Mouse (Mus musculus) CH12.LX (cell line): ENCODE results near the gene Psmd2. TPM values are rescaled to one million over a fixed set of nuclear protein-coding genes. Genes with fewer than 3 reads are reported as not detected.

Experiments
- DNase-seq: peaks from one replicate; pipeline ENCODE4 v3.0.0-alpha.2; 2013; ENCODE audit errors: extremely low read depth
- H3K27ac ChIP-seq: 2 replicates; pipeline ENCODE4 v1.5.1; 2012; ENCODE audit warnings: low read depth, mild to moderate bottlenecking, control low read depth, moderate library complexity; ENCODE audit not compliant: insufficient read depth
- H3K27me3 ChIP-seq: replicated peaks from 2 replicates; pipeline ENCODE3; 2012; ENCODE audit warnings: inconsistent platforms
- H3K36me3 ChIP-seq, 2 experiments: replicated peaks in 1 of 2; 2 replicates each; pipeline versions ENCODE3 to v1.6.1; 2012; ENCODE audit warnings: inconsistent platforms in 1 of 2, low read length in 1 of 2, mild to moderate bottlenecking in 1 of 2, mixed read lengths in 1 of 2, moderate library complexity in 1 of 2; ENCODE audit not compliant: control insufficient read depth in 1 of 2, insufficient read depth in 1 of 2
- H3K4me1 ChIP-seq, 2 experiments: 2 replicates each; pipeline ENCODE4 v1.6.1; 2012; ENCODE audit warnings: inconsistent platforms in 1 of 2, moderate library complexity in 1 of 2; ENCODE audit not compliant: insufficient read depth in 2 of 2, control insufficient read depth in 1 of 2
- H3K4me2 ChIP-seq: 2 replicates; pipeline ENCODE4 v1.6.1; 2012; ENCODE audit warnings: low read depth, mild to moderate bottlenecking, control low read depth; ENCODE audit not compliant: poor library complexity, insufficient read depth, severe bottlenecking
- H3K4me3 ChIP-seq, 3 experiments: fragments of 150-350 bp in 1 of 3; sonication (generic) in 1 of 3; replicated peaks in 1 of 3; 2 replicates each; pipeline versions ENCODE3 to v1.5.1; 2011 to 2012; ENCODE audit warnings: low read depth in 2 of 3, low read length in 2 of 3, mild to moderate bottlenecking in 2 of 3, moderate library complexity in 2 of 3, control low read depth in 1 of 3, improper control_type of control experiment in 1 of 3, inconsistent platforms in 1 of 3, mixed read lengths in 1 of 3; ENCODE audit not compliant: poor library complexity in 1 of 3
- H3K79me2 ChIP-seq: replicated peaks from 2 replicates; pipeline ENCODE4 v1.6.1; 2012; ENCODE audit warnings: mild to moderate bottlenecking, moderate library complexity; ENCODE audit not compliant: control insufficient read depth, poor library complexity, insufficient read depth, severe bottlenecking; ENCODE audit errors: extremely low read depth
- H3K9ac ChIP-seq: 2 replicates; pipeline ENCODE4 v1.6.1; 2012; ENCODE audit warnings: low read depth, mild to moderate bottlenecking, control low read depth, moderate library complexity; ENCODE audit not compliant: insufficient read depth
- H3K9me3 ChIP-seq: replicated peaks from 2 replicates; pipeline ENCODE3; 2012; ENCODE audit warnings: low read length, inconsistent platforms, mixed read lengths
- BHLHE40 ChIP-seq: IDR thresholded peaks from 2 replicates; pipeline ENCODE4 v1.6.1; 2011; ENCODE audit warnings: mild to moderate bottlenecking, low read depth, low read length, improper control_type of control experiment
- CHD1 ChIP-seq: IDR thresholded peaks from 2 replicates; pipeline ENCODE4 v1.6.1; 2012; ENCODE audit warnings: low read depth, low read length, improper control_type of control experiment, inconsistent platforms
- CHD2 ChIP-seq: IDR thresholded peaks from 2 replicates; pipeline ENCODE4 v1.6.1; 2011; ENCODE audit warnings: low read length, improper control_type of control experiment
- CTCF ChIP-seq, 2 experiments: IDR thresholded peaks in 1 of 2; conservative IDR thresholded peaks in 1 of 2; 2 replicates each; pipeline ENCODE4 v1.5.1; 2011 to 2012; ENCODE audit warnings: low read depth in 2 of 2, low read length in 2 of 2, improper control_type of control experiment in 1 of 2, inconsistent platforms in 1 of 2, mild to moderate bottlenecking in 1 of 2, moderate library complexity in 1 of 2
- E2F4 ChIP-seq: IDR thresholded peaks from 2 replicates; pipeline ENCODE4 v1.6.1; 2011; ENCODE audit warnings: low read depth, low read length, improper control_type of control experiment; ENCODE audit not compliant: insufficient replicate concordance
- ELF1 ChIP-seq: IDR thresholded peaks from 2 replicates; pipeline ENCODE4 v1.6.1; 2014; ENCODE audit warnings: low read depth, mild to moderate bottlenecking, inconsistent platforms, low read length, improper control_type of control experiment
- EP300 ChIP-seq: IDR thresholded peaks from 2 replicates; pipeline ENCODE4 v1.6.1; 2011; ENCODE audit warnings: low read length, improper control_type of control experiment
- ETS1 ChIP-seq: conservative IDR thresholded peaks from 2 replicates; pipeline ENCODE4 v1.6.1; 2012; ENCODE audit warnings: low read depth, mild to moderate bottlenecking, inconsistent platforms, low read length, improper control_type of control experiment, moderate library complexity
- GABPA ChIP-seq: IDR thresholded peaks from 2 replicates; pipeline ENCODE4 v1.6.1; 2012; ENCODE audit warnings: low read depth, low read length, improper control_type of control experiment, inconsistent platforms; ENCODE audit not compliant: insufficient replicate concordance
- HCFC1 ChIP-seq: IDR thresholded peaks from 2 replicates; pipeline ENCODE4 v1.6.1; 2012; ENCODE audit warnings: low read depth, mild to moderate bottlenecking, inconsistent platforms, low read length, improper control_type of control experiment
- IRF4 ChIP-seq: IDR thresholded peaks from 2 replicates; pipeline ENCODE4 v1.6.1; 2014; ENCODE audit warnings: low read depth, mild to moderate bottlenecking, inconsistent platforms, low read length, improper control_type of control experiment
- JUN ChIP-seq: IDR thresholded peaks from 2 replicates; pipeline ENCODE4 v1.6.1; 2011; ENCODE audit warnings: low read depth, mild to moderate bottlenecking, low read length, improper control_type of control experiment, moderate library complexity; ENCODE audit not compliant: insufficient read depth
- JUND ChIP-seq: conservative IDR thresholded peaks from 2 replicates; pipeline ENCODE4 v1.6.1; 2011; ENCODE audit warnings: low read depth, low read length, improper control_type of control experiment
- KAT2A ChIP-seq: IDR thresholded peaks from 2 replicates; pipeline ENCODE4 v1.6.1; 2012; ENCODE audit warnings: low read length, improper control_type of control experiment, inconsistent platforms; ENCODE audit not compliant: insufficient replicate concordance
- MAFK ChIP-seq: IDR thresholded peaks from 2 replicates; pipeline ENCODE4 v1.6.1; 2011; ENCODE audit warnings: low read length, improper control_type of control experiment; ENCODE audit not compliant: insufficient replicate concordance
- MAX ChIP-seq: IDR thresholded peaks from 2 replicates; pipeline ENCODE4 v1.6.1; 2011; ENCODE audit warnings: low read length, improper control_type of control experiment
- MAZ ChIP-seq: IDR thresholded peaks from 2 replicates; pipeline ENCODE4 v1.6.1; 2012; ENCODE audit warnings: low read depth, mild to moderate bottlenecking, inconsistent platforms, low read length, improper control_type of control experiment, moderate library complexity
- MEF2A ChIP-seq: IDR thresholded peaks from 2 replicates; pipeline ENCODE4 v1.6.1; 2014; ENCODE audit warnings: low read depth, mild to moderate bottlenecking, inconsistent platforms, low read length, improper control_type of control experiment, borderline replicate concordance
- MXI1 ChIP-seq: IDR thresholded peaks from 2 replicates; pipeline ENCODE4 v1.6.1; 2011; ENCODE audit warnings: mild to moderate bottlenecking, low read depth, low read length, improper control_type of control experiment
- MYC ChIP-seq: IDR thresholded peaks from 2 replicates; pipeline ENCODE4 v1.6.1; 2011; ENCODE audit warnings: low read depth, mild to moderate bottlenecking, improper control_type of control experiment, low read length
- NELFE ChIP-seq: IDR thresholded peaks from 2 replicates; pipeline ENCODE4 v1.6.1; 2011; ENCODE audit warnings: low read depth, low read length, improper control_type of control experiment
- NRF1 ChIP-seq: IDR thresholded peaks from 2 replicates; pipeline ENCODE4 v1.6.1; 2014; ENCODE audit warnings: low read depth, mild to moderate bottlenecking, inconsistent platforms, low read length, improper control_type of control experiment, moderate library complexity
- PAX5 ChIP-seq: IDR thresholded peaks from 2 replicates; pipeline ENCODE4 v1.6.1; 2012; ENCODE audit warnings: low read length, inconsistent platforms, mixed read lengths
- POLR2A ChIP-seq: IDR thresholded peaks from 2 replicates; pipeline ENCODE4 v1.6.1; 2011; ENCODE audit warnings: low read depth, mild to moderate bottlenecking, improper control_type of control experiment, low read length
- POLR2AphosphoS2 ChIP-seq: IDR thresholded peaks from 2 replicates; pipeline ENCODE4 v1.6.1; 2011; ENCODE audit warnings: low read depth, low read length, improper control_type of control experiment
- RAD21 ChIP-seq: IDR thresholded peaks from 2 replicates; pipeline ENCODE4 v1.6.1; 2011; ENCODE audit warnings: low read depth, mild to moderate bottlenecking, low read length, improper control_type of control experiment, moderate library complexity
- RCOR1 ChIP-seq: conservative IDR thresholded peaks from 2 replicates; pipeline ENCODE4 v1.6.1; 2012; ENCODE audit warnings: low read depth, mild to moderate bottlenecking, inconsistent platforms, low read length, improper control_type of control experiment
- SIN3A ChIP-seq: IDR thresholded peaks from 2 replicates; pipeline ENCODE4 v1.6.1; 2012; ENCODE audit warnings: low read length, improper control_type of control experiment, inconsistent platforms
- SMC3 ChIP-seq: IDR thresholded peaks from 2 replicates; pipeline ENCODE4 v1.6.1; 2011; ENCODE audit warnings: low read depth, low read length, improper control_type of control experiment
- TBP ChIP-seq: conservative IDR thresholded peaks from 2 replicates; pipeline ENCODE4 v1.6.1; 2011; ENCODE audit warnings: low read depth, low read length, improper control_type of control experiment
- TCF12 ChIP-seq: IDR thresholded peaks from 2 replicates; pipeline ENCODE4 v1.6.1; 2014; ENCODE audit warnings: low read depth, mild to moderate bottlenecking, inconsistent platforms, low read length, improper control_type of control experiment
- UBTF ChIP-seq: IDR thresholded peaks from 2 replicates; pipeline ENCODE4 v1.6.1; 2012; ENCODE audit warnings: low read depth, mild to moderate bottlenecking, inconsistent platforms, low read length, improper control_type of control experiment, moderate library complexity
- USF1 ChIP-seq: IDR thresholded peaks from 2 replicates; pipeline ENCODE4 v1.6.1; 2014; ENCODE audit warnings: low read depth, mild to moderate bottlenecking, inconsistent platforms, low read length, improper control_type of control experiment
- USF2 ChIP-seq: conservative IDR thresholded peaks from 2 replicates; pipeline ENCODE4 v1.6.1; 2011; ENCODE audit warnings: low read depth, low read length, improper control_type of control experiment
- ZC3H11A ChIP-seq: IDR thresholded peaks from 2 replicates; pipeline ENCODE4 v1.6.1; 2012; ENCODE audit warnings: low read depth, mild to moderate bottlenecking, inconsistent platforms, low read length, improper control_type of control experiment
- ZKSCAN1 ChIP-seq: IDR thresholded peaks from 2 replicates; pipeline ENCODE4 v1.6.1; 2012; ENCODE audit warnings: low read depth, inconsistent platforms, low read length, improper control_type of control experiment, borderline replicate concordance
- ZMIZ1 ChIP-seq: IDR thresholded peaks from 2 replicates; pipeline ENCODE4 v1.6.1; 2012; ENCODE audit warnings: low read depth, mild to moderate bottlenecking, inconsistent platforms, low read length, improper control_type of control experiment
- ZNF384 ChIP-seq: IDR thresholded peaks from 2 replicates; pipeline ENCODE4 v1.6.1; 2012; ENCODE audit warnings: low read depth, low read length, improper control_type of control experiment, inconsistent platforms
- dilution Hi-C: fragments of 300-500 bp; cut with MboI; formaldehyde crosslinking; loops from 2 replicates; pipeline ENCODE4 v1.14.3; 2020; ENCODE audit warnings: low sequenced_read_pairs; ENCODE audit not compliant: extremely low pct_unique_long_range_greater_than_20kb, extremely low pct_ligation_motif_present
- in situ Hi-C: fragments of 300-500 bp; cut with MboI; formaldehyde crosslinking; loops from 3 replicates; pipeline ENCODE4 v1.14.3; 2019; ENCODE audit warnings: low sequenced_read_pairs, low pct_ligation_motif_present, low pct_unique_long_range_greater_than_20kb, mixed read lengths
- polyA plus RNA-seq: library from polyadenylated mRNA; unstranded; fragments of >175 nt; gene quantifications from 2 replicates; pipeline ENCODE4 v1.2.1, GENCODE M21; 2012; ENCODE audit warnings: low read depth; ENCODE audit not compliant: insufficient read length
- total RNA-seq, 2 experiments: library from RNA; depleted of rRNA; stranded (reverse); fragments of 300-350 nt in 1 of 2; fragments of >200 nt in 1 of 2; gene quantifications; 2 replicates each; pipeline ENCODE4 v1.2.3; 2012 to 2014

Gene Psmd2
- total and polyA plus RNA-seq, 3 experiments: 273 to 528 (median 340) TPM

DNA sequence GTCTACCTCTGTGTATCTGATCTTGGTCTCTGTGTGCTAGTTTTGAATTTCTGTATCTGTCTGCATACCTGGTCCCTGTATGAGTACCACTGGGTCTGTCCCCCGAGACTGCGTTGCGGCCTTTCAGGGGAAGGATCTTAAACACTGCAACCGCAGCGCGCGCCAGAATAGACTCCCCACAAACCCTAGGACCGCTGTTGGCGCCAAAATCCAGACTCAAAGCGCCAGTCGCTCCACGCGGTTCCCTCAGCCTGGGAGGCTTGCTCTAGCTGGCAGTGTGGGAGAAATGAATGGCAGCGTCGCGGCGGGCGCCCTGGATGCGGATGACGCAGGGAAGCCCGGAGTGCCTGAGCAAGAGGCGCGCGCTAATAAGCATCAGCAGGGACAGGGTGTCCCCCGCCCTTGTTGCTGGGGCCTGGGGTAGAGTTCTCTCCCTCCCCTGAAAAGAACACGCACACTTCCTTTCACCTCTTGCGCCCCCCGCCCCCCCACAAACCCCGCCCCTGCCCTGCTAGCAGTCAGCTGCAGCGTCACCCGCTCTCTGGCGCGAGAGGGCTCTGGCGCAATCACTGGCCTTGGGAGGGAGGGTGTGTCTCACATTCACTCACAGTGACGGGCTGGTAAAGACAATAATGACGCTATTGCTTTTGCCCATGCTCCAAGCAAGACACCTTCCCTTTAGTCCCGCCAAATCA is 29.3 kb upstream of the Psmd2 start:
- peak overlapping the region; percentile 72 for H3K4me2 ChIP-seq
- H3K27ac ChIP-seq: peak overlapping the region; percentile 85
- dilution Hi-C loops: no loop called here
- no peaks in the 10 kb centered on the region for H3K79me2 ChIP-seq
- peaks cover 4 to 27% of the 10 kb centered on the region in 2 experiments; a peak in 3 of 4 replicates for H3K4me1 ChIP-seq
- DNase-seq: peak; percentile 95
- peaks cover 17% of the 10 kb centered on the region for H3K9me3 ChIP-seq
- TF ChIP-seq SMC3 (no peak), POLR2AphosphoS2 (peak; percentile 82; the same call in 1 of the 2 replicates), RAD21 (no peak; the same call in 1 of the 2 replicates), MAZ (peak; percentile 92), GABPA (peak; percentile 62; the same call in 1 of the 2 replicates), E2F4 (peak; percentile 88), ETS1 (peak; percentile 65; the same call in 1 of the 2 replicates), USF1 (no peak; the same call in 1 of the 2 replicates), KAT2A (0 out of 2 replicates have a peak, but pooled peaks have one; percentile 10), IRF4 (peak; percentile 59; the same call in 1 of the 2 replicates), NELFE (peak; percentile 53), JUN (0 out of 2 replicates have a peak, but pooled peaks have one; percentile 4), ZMIZ1 (no peak), ZC3H11A (no peak), PAX5 (no peak), NRF1 (peak; percentile 63), TBP (0 out of 2 replicates have a peak, but pooled peaks have one; percentile 27), TCF12 (peak; percentile 61), CTCF (conservative IDR thresholded peaks at IDR 0.05 in 1 of 2, IDR thresholded peaks at IDR 0.05 in 1 of 2; ENCODE audit: low read depth in 2 of 2, low read length in 2 of 2) (no peak), MYC (peak; percentile 70; the same call in 1 of the 2 replicates), UBTF (peak; percentile 60; the same call in 1 of the 2 replicates), CHD2 (peak; percentile 53), RCOR1 (peak; percentile 16; the same call in 1 of the 2 replicates), MEF2A (no peak; the same call in 1 of the 2 replicates), BHLHE40 (peak; percentile 60), EP300 (peak; percentile 1), MAX (no peak; the same call in none of the 2 replicates), SIN3A (peak; percentile 95), MXI1 (peak; percentile 72), POLR2A (peak; percentile 70), HCFC1 (peak; percentile 23; the same call in 1 of the 2 replicates), ZNF384 (no peak), MAFK (no peak), JUND (no peak), CHD1 (no peak), USF2 (0 out of 2 replicates have a peak, but pooled peaks have one; percentile 11), ELF1 (peak; percentile 40; the same call in 1 of the 2 replicates), ZKSCAN1 (no peak)
- in situ Hi-C loops: no loop called here
- H3K9ac ChIP-seq: peak overlapping the region; percentile 72
- H3K27me3 ChIP-seq: no peaks in the 10 kb centered on the region
- H3K4me3 ChIP-seq: peak overlapping the region; percentile 62 to 85 (median 80)
- H3K36me3 ChIP-seq: peaks cover 2 to 36% of the 10 kb centered on the region in 2 experiments
